Mouse (Mus musculus) MEL (cell line): Measurements from ENCODE around the gene Ly6f.

Source experiments
- CTCF ChIP-seq, 3 experiments: IDR thresholded peaks in 2 of 3; conservative IDR thresholded peaks in 1 of 3; 2 replicates each; pipeline ENCODE4 v1.5.1; 2011 to 2012; ENCODE audit warnings: low read length in 3 of 3, low read depth in 2 of 3, mild to moderate bottlenecking in 2 of 3, improper control_type of control experiment in 1 of 3, inconsistent platforms in 1 of 3, mixed read lengths in 1 of 3, moderate library complexity in 1 of 3; ENCODE audit not compliant: control insufficient read depth in 1 of 3, insufficient read depth in 1 of 3, poor library complexity in 1 of 3, severe bottlenecking in 1 of 3
- MYB ChIP-seq: IDR thresholded peaks from 2 replicates; pipeline ENCODE4 v1.6.1; 2011; ENCODE audit warnings: mild to moderate bottlenecking, low read depth, low read length, improper control_type of control experiment
- TAL1 ChIP-seq: IDR thresholded peaks from 2 replicates; pipeline ENCODE4 v1.6.1; 2012; ENCODE audit warnings: mild to moderate bottlenecking, inconsistent platforms, low read length, moderate library complexity, mixed read lengths

- TF ChIP-seq MYB (no peak), CTCF (IDR thresholded peaks at IDR 0.05 in 2 of 3, conservative IDR thresholded peaks at IDR 0.05 in 1 of 3; ENCODE audit: control insufficient read depth in 1 of 3, insufficient read depth in 1 of 3, low read depth in 2 of 3, low read length in 3 of 3, poor library complexity in 1 of 3, severe bottlenecking in 1 of 3) (no peak), TAL1 (no peak)
These were observed 41.7 kb downstream of the Ly6f start for GRCm38 (mm10) chr15:75309946-75310345.
